Mouse (Mus musculus): ENCODE measurements around the gene Sfswap. TPM values are rescaled to one million over a fixed set of nuclear protein-coding genes. Genes with fewer than 3 reads are reported as not detected.
A peak's percentile ranks its signal among the peaks of the same experiment; 100 is the strongest.
"Not testable (repeated sequence)": the region's sequence is repeated elsewhere in the genome, so short reads cannot be mapped to it uniquely, and the experiment has no call there.

The Sfswap gene
- polyA plus RNA-seq, 1 experiment from 2014 or later = 57.7 TPM

DNA sequence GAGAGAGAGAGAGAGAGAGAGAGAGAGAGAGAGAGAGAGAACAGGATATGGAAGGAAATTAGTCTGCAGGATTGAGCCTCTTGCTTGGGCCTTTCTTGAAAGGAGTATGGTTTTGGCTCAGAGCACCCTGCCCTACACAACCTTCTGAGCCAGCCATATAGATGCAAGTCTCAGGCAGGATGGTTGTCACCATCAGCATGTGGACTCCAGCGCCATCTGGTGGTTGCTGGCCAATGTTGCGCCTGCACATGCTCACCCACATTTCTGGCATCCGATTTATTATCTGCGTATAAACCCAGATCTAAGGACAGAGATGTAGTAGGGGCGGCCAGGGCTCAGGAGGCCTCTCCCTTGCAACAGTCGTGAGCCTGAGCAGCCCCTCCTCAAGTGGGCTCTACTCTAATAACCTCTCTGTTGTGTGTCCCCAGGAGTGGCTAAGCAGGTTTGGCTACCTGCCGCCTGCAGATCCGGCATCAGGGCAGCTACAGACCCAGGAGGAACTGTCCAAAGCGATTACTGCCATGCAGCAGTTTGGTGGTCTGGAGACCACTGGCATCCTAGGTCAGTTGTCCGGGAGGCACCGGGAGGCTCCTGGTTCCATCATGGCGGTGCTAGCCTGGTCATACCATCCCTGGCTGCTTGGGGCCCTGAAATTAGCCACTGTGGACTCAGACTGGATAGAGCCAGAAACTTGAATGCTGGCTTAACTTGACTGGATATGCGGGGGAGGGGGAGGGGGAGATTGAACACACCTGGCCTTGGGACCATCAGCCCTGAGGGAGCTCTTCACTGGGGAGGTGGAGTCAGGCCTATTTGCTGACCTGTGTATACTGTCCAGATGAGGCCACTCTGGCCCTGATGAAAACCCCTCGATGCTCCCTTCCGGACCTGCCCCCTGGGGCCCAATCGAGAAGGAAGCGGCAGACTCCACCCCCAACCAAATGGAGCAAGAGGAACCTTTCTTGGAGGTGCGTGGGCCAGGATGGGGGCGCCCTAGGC lies 93.4 kb downstream of the Sfswap start:
- Histone ChIP-seq H3K27ac (no peak overlapping the region), H3K4me2 (replicated peaks) (no peak overlapping the region), H3K4me3 (replicated peaks) (no peak overlapping the region), H3K9me3 (no peaks in the 10 kb centered on the region), H3K4me1 (replicated peaks) (peaks cover 20% of the 10 kb centered on the region), H3K9ac (replicated peaks) (no peak overlapping the region), H3K27me3 (no peaks in the 10 kb centered on the region), H3K36me3 (peaks cover 34% of the 10 kb centered on the region)
- WGBS = 46% methylated on average over 19 of the region's 19 CpGs
- peak; percentile 63 for ATAC-seq

DNA sequence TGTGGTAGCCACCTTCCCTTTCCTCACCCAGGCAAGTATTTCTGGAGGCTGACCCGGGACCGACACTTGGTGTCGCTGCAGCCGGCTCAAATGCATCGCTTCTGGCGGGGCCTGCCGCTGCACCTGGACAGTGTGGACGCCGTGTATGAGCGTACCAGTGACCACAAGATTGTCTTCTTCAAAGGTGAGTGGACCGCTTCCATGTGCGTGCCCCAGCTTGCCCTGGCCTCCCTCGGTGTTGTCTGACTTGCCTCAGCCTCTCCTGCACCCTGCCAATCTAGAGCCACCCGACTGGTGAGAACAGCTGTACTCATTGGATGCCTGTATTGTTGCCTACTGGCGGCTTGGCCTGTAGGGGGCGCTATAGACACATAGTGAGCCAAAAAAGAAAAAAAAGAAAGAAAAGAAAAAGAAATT lies 101.1 kb downstream of the Sfswap start:
- Histone ChIP-seq H3K4me2 (replicated peaks) (no peak overlapping the region), H3K4me1 (replicated peaks) (no peaks in the 10 kb centered on the region), H3K9me3 (no peaks in the 10 kb centered on the region), H3K36me3 (peaks cover 78% of the 10 kb centered on the region), H3K27ac (no peak overlapping the region), H3K9ac (replicated peaks) (no peak overlapping the region), H3K27me3 (no peaks in the 10 kb centered on the region), H3K4me3 (replicated peaks) (no peak overlapping the region)
- WGBS = 35% methylated on average over 16 of the region's 16 CpGs
- no peak for ATAC-seq

DNA sequence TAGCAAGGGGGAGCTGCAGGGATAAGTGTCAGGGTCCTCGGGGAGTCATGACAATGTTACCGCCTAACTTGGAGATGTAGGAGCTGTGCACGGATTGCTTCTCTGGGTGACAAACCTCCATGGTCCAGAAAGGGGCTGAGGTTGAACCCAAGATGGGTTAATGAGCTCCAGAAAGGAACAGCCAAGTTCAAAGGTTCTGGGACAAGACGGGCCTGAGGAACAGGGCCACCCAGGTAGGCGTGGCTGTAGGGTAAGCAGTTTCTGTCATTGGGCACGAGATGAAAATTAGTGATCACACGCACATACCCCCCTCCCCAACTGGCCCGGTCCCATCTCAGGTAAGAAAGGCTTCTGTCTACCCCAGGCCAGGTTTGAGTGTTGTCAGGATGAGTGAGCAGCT lies 106.5 kb downstream of the Sfswap start:
- Histone ChIP-seq H3K4me1 (replicated peaks) (no peaks in the 10 kb centered on the region), H3K27me3 (no peaks in the 10 kb centered on the region), H3K27ac (no peak overlapping the region), H3K4me2 (replicated peaks) (no peak overlapping the region), H3K4me3 (replicated peaks) (no peak overlapping the region), H3K36me3 (peaks cover 46% of the 10 kb centered on the region), H3K9ac (replicated peaks) (no peak overlapping the region), H3K9me3 (no peaks in the 10 kb centered on the region)
- WGBS = 86% methylated on average over 8 of the region's 8 CpGs
- ATAC-seq = no peak

DNA sequence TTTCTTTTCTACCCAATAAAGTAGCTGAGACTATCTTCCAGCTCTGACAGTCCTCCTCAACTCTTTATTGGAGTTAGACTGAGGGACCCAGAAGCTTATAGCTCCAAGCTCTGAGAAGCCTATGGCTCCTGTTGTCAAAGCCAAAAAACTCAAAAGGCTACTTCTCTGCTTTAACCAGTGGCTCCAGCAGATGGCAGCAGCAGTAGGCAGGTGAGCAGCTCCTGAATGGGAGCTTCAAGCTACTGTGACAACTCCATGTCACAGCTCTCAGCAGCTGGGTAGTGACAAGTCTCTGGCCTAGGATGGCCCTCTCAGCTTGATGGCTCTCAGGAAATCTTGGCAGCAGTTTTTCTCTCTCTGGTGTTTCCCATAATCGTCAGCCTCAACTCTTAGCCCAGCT lies 110.0 kb downstream of the Sfswap start:
- no peaks in the 10 kb centered on the region for H3K27me3 ChIP-seq
- no peak overlapping the region for H3K27ac ChIP-seq
- H3K4me3 ChIP-seq (replicated peaks) = no peak overlapping the region
- no peaks in the 10 kb centered on the region for H3K4me1 ChIP-seq (replicated peaks)
- no peak overlapping the region for H3K4me2 ChIP-seq (replicated peaks)
- H3K9me3 ChIP-seq = no peaks in the 10 kb centered on the region
- H3K9ac ChIP-seq (replicated peaks) = no peak overlapping the region
- ATAC-seq = no peak; the same call in 1 of the 2 replicates
- peaks cover 17% of the 10 kb centered on the region for H3K36me3 ChIP-seq
- 11% methylated on average over 1 of the region's 1 CpGs for WGBS

DNA sequence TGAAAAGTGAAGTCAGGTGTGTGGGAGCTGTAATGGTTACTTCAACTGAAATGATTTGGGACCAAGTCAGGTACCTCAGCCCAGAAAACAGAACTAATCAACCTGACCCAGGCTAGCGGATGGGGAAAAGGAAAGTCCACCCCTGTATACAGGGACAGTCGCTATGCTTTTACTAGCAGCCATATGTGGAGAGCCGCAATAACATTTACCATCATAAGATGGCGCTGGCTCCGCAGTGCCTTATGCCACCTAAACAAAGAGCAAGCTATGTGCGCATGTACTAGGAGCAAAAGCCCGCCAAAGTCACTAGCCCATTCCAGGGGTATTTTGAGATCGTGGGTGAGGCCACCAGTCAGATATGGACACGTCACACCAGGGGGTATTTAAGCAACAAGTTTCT lies 119.6 kb downstream of the Sfswap start:
- H3K4me1 ChIP-seq (replicated peaks); H3K27me3 ChIP-seq; H3K36me3 ChIP-seq; H3K9ac ChIP-seq (replicated peaks); H3K4me2 ChIP-seq (replicated peaks); ATAC-seq; H3K9me3 ChIP-seq; H3K27ac ChIP-seq; H3K4me3 ChIP-seq (replicated peaks): not testable (repeated sequence)
- 62% methylated on average over 9 of the region's 9 CpGs for WGBS

Other genes with a start within 250 kb of the Sfswap start
- 9.3 and 9.6 TPM in 2 replicates for gene Mmp17, start 82.9 kb downstream of the Sfswap start, polyA plus RNA-seq (2015; fragmentation: Nextera tagmentation; extraction: Ambion mirVana)
- gene Zfp11, start 168.9 kb downstream of the Sfswap start, polyA plus RNA-seq (2015; fragmentation: Nextera tagmentation; extraction: Ambion mirVana) = 8.7 and 8.9 TPM in 2 replicates
- gene Sept14, start 207.3 kb downstream of the Sfswap start, polyA plus RNA-seq (2015; fragmentation: Nextera tagmentation; extraction: Ambion mirVana) = not detected in 2 replicates
- 189 TPM in 2 replicates for gene Mrps17, start 214.3 kb downstream of the Sfswap start, polyA plus RNA-seq (2015; fragmentation: Nextera tagmentation; extraction: Ambion mirVana)
- 84.1 and 94.5 TPM in 2 replicates for gene Nipsnap2, start 223.8 kb downstream of the Sfswap start, polyA plus RNA-seq (2015; fragmentation: Nextera tagmentation; extraction: Ambion mirVana)

Measured in midbrain, embryonic 13.5 days (tissue).